Mouse (Mus musculus): ENCODE measurements around the gene Katnal1. TPM values are rescaled to one million over a fixed set of nuclear protein-coding genes. Genes with fewer than 3 reads are reported as not detected.
A peak's percentile ranks its signal among the peaks of the same experiment; 100 is the strongest.

The Katnal1 gene
- total and polyA plus RNA-seq, 3 experiments = 12.8 to 14.8 TPM; not detected in 1

- TF ChIP-seq USF2 (IDR thresholded peaks at IDR 0.05; ENCODE audit: borderline replicate concordance in 1 of 2, insufficient read depth in 1 of 2, low read depth in 1 of 2, low read length in 2 of 2) = no peak
- TF ChIP-seq UBTF (IDR thresholded peaks at IDR 0.05; ENCODE audit: borderline replicate concordance, insufficient read depth, low read depth, low read length) = peak; percentile 32; the same call in 1 of the 2 replicates
- TF ChIP-seq CTCF (IDR thresholded peaks at IDR 0.05 in 2 of 3, conservative IDR thresholded peaks at IDR 0.05 in 1 of 3; ENCODE audit: control insufficient read depth in 1 of 3, insufficient read depth in 1 of 3, low read depth in 2 of 3, low read length in 3 of 3, poor library complexity in 1 of 3, severe bottlenecking in 1 of 3) = no peak
- TF ChIP-seq TBP (IDR thresholded peaks at IDR 0.05; ENCODE audit: low read depth, low read length) = peak; percentile 73
- TF ChIP-seq GABPA (IDR thresholded peaks at IDR 0.05; ENCODE audit: low read depth, low read length) = no peak
- TF ChIP-seq ZMIZ1 (IDR thresholded peaks at IDR 0.05; ENCODE audit: low read depth, low read length) = peak; percentile 88
- TF ChIP-seq RAD21 (IDR thresholded peaks at IDR 0.05; ENCODE audit: low read depth, low read length) = no peak
- TF ChIP-seq SMC3 (IDR thresholded peaks at IDR 0.05; ENCODE audit: low read depth, low read length) = no peak; the same call in none of the 2 replicates
- TF ChIP-seq ZNF384 (IDR thresholded peaks at IDR 0.05; ENCODE audit: low read depth, low read length) = peak; percentile 54; the same call in 1 of the 2 replicates
- peak; percentile 84 for TF ChIP-seq CHD2 (IDR thresholded peaks at IDR 0.05; ENCODE audit: low read length)
- TF ChIP-seq MYC (IDR thresholded peaks at IDR 0.05; ENCODE audit: low read depth, low read length) = peak; percentile 85
- TF ChIP-seq TCF12 (IDR thresholded peaks at IDR 0.05; ENCODE audit: low read depth, low read length) = peak; percentile 100
- 0 out of 2 replicates have a peak, but pooled peaks have one; percentile 7 for TF ChIP-seq NRF1 (IDR thresholded peaks at IDR 0.05; ENCODE audit: insufficient read depth, low read depth, low read length, poor library complexity, severe bottlenecking)
Observed at GRCm38 (mm10) chr5:148935071-148935821, 6.1 kb upstream of the Katnal1 start (continued).

- Histone ChIP-seq H3K9ac (ENCODE audit: control insufficient read depth, low read depth, low read length, poor library complexity, severe bottlenecking) (peak overlapping the region; percentile 74), H3K79me2 (ENCODE audit: control insufficient read depth, insufficient read depth, low read length, poor library complexity) (peaks cover 4% of the 10 kb centered on the region; the same call in 1 of the 2 replicates), H3K9me3 (replicated peaks; ENCODE audit: insufficient read depth, low read length) (no peaks in the 10 kb centered on the region), H3K27ac (ENCODE audit: control insufficient read depth, low read depth, low read length) (peak overlapping the region; percentile 96), H3K36me3 (ENCODE audit: control insufficient read depth in 1 of 2, insufficient read depth in 2 of 2, low read length in 2 of 2) (peaks cover 0 to 16% of the 10 kb centered on the region in 2 experiments; a peak in 2 of 4 replicates), H3K4me1 (ENCODE audit: control insufficient read depth in 1 of 2, insufficient read depth in 2 of 2, low read length in 2 of 2) (peaks cover 17 to 23% of the 10 kb centered on the region in 2 experiments), H3K4me3 (ENCODE audit: control insufficient read depth in 1 of 2, insufficient read depth in 1 of 2, low read depth in 2 of 2, low read length in 2 of 2) (peak overlapping the region; percentile 52 to 65), H3K27me3 (ENCODE audit: control insufficient read depth in 1 of 2, insufficient read depth in 2 of 2, low read length in 2 of 2) (no peaks in the 10 kb centered on the region)
- TF ChIP-seq JUND (IDR thresholded peaks at IDR 0.05; ENCODE audit: low read depth, low read length) = no peak
- no peak for TF ChIP-seq CHD2 (IDR thresholded peaks at IDR 0.05; ENCODE audit: low read length)
- peak; percentile 47; the same call in 1 of the 2 replicates for TF ChIP-seq BHLHE40 (IDR thresholded peaks at IDR 0.05; ENCODE audit: borderline replicate concordance, low read depth, low read length)
- no peak for TF ChIP-seq MYC (IDR thresholded peaks at IDR 0.05; ENCODE audit: low read depth, low read length)
- TF ChIP-seq E2F4 (IDR thresholded peaks at IDR 0.05; ENCODE audit: borderline replicate concordance, low read depth, low read length) = no peak
- TF ChIP-seq ZNF384 (IDR thresholded peaks at IDR 0.05; ENCODE audit: low read depth, low read length) = no peak
- TF ChIP-seq HCFC1 (IDR thresholded peaks at IDR 0.05; ENCODE audit: low read depth, low read length) = peak; percentile 52; the same call in 1 of the 2 replicates
- no peak for TF ChIP-seq RCOR1 (IDR thresholded peaks at IDR 0.05; ENCODE audit: low read depth, low read length)
- TF ChIP-seq NRF1 (IDR thresholded peaks at IDR 0.05; ENCODE audit: insufficient read depth, low read depth, low read length, poor library complexity, severe bottlenecking) = no peak
- TF ChIP-seq RAD21 (IDR thresholded peaks at IDR 0.05; ENCODE audit: low read depth, low read length) = no peak
- no peak for TF ChIP-seq ZC3H11A (IDR thresholded peaks at IDR 0.05; ENCODE audit: low read depth, low read length)
- no peak for TF ChIP-seq UBTF (IDR thresholded peaks at IDR 0.05; ENCODE audit: borderline replicate concordance, insufficient read depth, low read depth, low read length)
- TF ChIP-seq MXI1 (IDR thresholded peaks at IDR 0.05; ENCODE audit: low read depth, low read length) = no peak
- peak; percentile 39; the same call in 1 of the 2 replicates for TF ChIP-seq ZMIZ1 (IDR thresholded peaks at IDR 0.05; ENCODE audit: low read depth, low read length)
- TF ChIP-seq TAL1 (IDR thresholded peaks at IDR 0.05; ENCODE audit: low read length) = no peak
- 0 out of 2 replicates have a peak, but pooled peaks have one; percentile 3 for TF ChIP-seq USF1 (IDR thresholded peaks at IDR 0.05; ENCODE audit: low read depth, low read length)
- TF ChIP-seq MAZ (IDR thresholded peaks at IDR 0.05; ENCODE audit: low read depth, low read length) = peak; percentile 83; the same call in 1 of the 2 replicates
- no peak; the same call in 1 of the 2 replicates for TF ChIP-seq TCF12 (IDR thresholded peaks at IDR 0.05; ENCODE audit: low read depth, low read length)
- TF ChIP-seq POLR2AphosphoS2 (IDR thresholded peaks at IDR 0.05; ENCODE audit: low read length) = no peak
- TF ChIP-seq MEF2A (IDR thresholded peaks at IDR 0.05; ENCODE audit: extremely low read depth, insufficient replicate concordance, low read depth, low read length, poor library complexity, severe bottlenecking) = no peak
- TF ChIP-seq POLR2A (IDR thresholded peaks at IDR 0.05; ENCODE audit: control insufficient read depth in 1 of 2, insufficient read depth in 1 of 2, low read depth in 1 of 2, low read length in 2 of 2, poor library complexity in 1 of 2) = no peak; a peak in 1 of 4 replicates
- TF ChIP-seq SMC3 (IDR thresholded peaks at IDR 0.05; ENCODE audit: low read depth, low read length) = no peak
- peak; percentile 19; the same call in 1 of the 2 replicates for TF ChIP-seq POLR2AphosphoS5 (IDR thresholded peaks at IDR 0.05; ENCODE audit: borderline replicate concordance, low read depth, low read length)
- peak; percentile 75 for TF ChIP-seq ETS1 (IDR thresholded peaks at IDR 0.05; ENCODE audit: low read depth, low read length)
- TF ChIP-seq MYB (IDR thresholded peaks at IDR 0.05; ENCODE audit: low read depth, low read length) = no peak
- TF ChIP-seq TBP (IDR thresholded peaks at IDR 0.05; ENCODE audit: low read depth, low read length) = no peak; the same call in 1 of the 2 replicates
- peak; percentile 73 for DNase-seq (ENCODE audit: low read depth, low spot score)
Observed at GRCm38 (mm10) chr5:148934457-148934856, 5.3 kb upstream of the Katnal1 start.
